Mouse (Mus musculus) stomach, postnatal 0 days (tissue): ENCODE measurements around the gene Cdk19.

ENCODE experiments used
- CTCF ChIP-seq: IDR thresholded peaks from 2 replicates; pipeline ENCODE4 v1.5.1; 2016; ENCODE audit warnings: antibody characterized with exemption, low read depth, mild to moderate bottlenecking, moderate library complexity
- EP300 ChIP-seq: optimal IDR thresholded peaks from 2 replicates; pipeline ENCODE3; 2016; ENCODE audit warnings: antibody characterized with exemption

DNA sequence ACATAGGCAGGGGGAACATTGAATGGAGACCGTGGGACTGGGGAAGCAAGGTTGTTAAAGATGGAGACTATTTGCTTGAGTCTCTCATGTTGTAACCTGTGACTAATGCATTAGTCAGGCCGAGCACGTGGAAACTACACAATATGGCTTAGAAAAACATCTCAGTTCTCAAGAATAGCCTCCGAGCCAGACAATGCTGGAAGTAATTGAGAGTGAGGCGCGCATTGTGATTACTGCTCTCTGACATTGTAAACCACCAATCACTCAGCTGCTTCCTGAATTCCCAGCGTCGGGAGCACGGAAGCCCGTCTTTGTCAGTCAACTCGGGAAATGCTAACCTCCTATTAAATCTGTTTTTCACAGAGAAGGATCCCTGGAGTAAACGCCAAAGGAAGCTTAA, 182.2 kb downstream of the Cdk19 start:
- no peak for TF ChIP-seq CTCF
- no peak for TF ChIP-seq EP300
